Mouse (Mus musculus): Measurements from ENCODE around the gene Gcm1.

Gene Gcm1

GRCm38 (mm10) chr9:78050452-78050970 is 1.2 kb upstream of the Gcm1 start:
- no peak for DNase-seq

- no peak for DNase-seq
Measured at GRCm38 (mm10) chr9:78053821-78054220, 2.1 kb downstream of the Gcm1 start.

GRCm38 (mm10) chr9:78054298-78054697 is 2.6 kb downstream of the Gcm1 start:
- DNase-seq: no peak

- DNase-seq: no peak
Measured at GRCm38 (mm10) chr9:78059525-78060120, 7.9 kb downstream of the Gcm1 start.

- DNase-seq: peak; percentile 56
Measured at GRCm38 (mm10) chr9:78062392-78062791, 10.7 kb downstream of the Gcm1 start.

- no peak for DNase-seq
Measured at GRCm38 (mm10) chr9:78064121-78064520, 12.4 kb downstream of the Gcm1 start.

- peak; percentile 80 for DNase-seq
Measured at GRCm38 (mm10) chr9:78070496-78070895, 18.8 kb downstream of the Gcm1 start.

- no peak for DNase-seq
Measured at GRCm38 (mm10) chr9:78071626-78072025, 19.9 kb downstream of the Gcm1 start.

- DNase-seq: peak; percentile 76
Measured at GRCm38 (mm10) chr9:78073291-78073690, 21.6 kb downstream of the Gcm1 start.

- DNase-seq: peak; percentile 81
Measured at GRCm38 (mm10) chr9:78073713-78074340, 22.1 kb downstream of the Gcm1 start.

GRCm38 (mm10) chr9:78075256-78075655 is 23.5 kb downstream of the Gcm1 start:
- DNase-seq: peak; percentile 61

- peak; percentile 54 for DNase-seq
Measured at GRCm38 (mm10) chr9:78078240-78078639, 26.5 kb downstream of the Gcm1 start.

- peak; percentile 80 for DNase-seq
Measured at GRCm38 (mm10) chr9:78081835-78082234, 30.1 kb downstream of the Gcm1 start.

GRCm38 (mm10) chr9:78084341-78084740 is 32.6 kb downstream of the Gcm1 start:
- DNase-seq: peak; percentile 70

- peak; percentile 70 for DNase-seq
Measured at GRCm38 (mm10) chr9:78085722-78086287, 34.1 kb downstream of the Gcm1 start.

GRCm38 (mm10) chr9:78087751-78088150 is 36.0 kb downstream of the Gcm1 start:
- peak; percentile 84 for DNase-seq

- peak; percentile 95 for DNase-seq
Measured at GRCm38 (mm10) chr9:78088521-78088920, 36.8 kb downstream of the Gcm1 start.

- peak; percentile 83 for DNase-seq
Measured at GRCm38 (mm10) chr9:78088971-78089370, 37.2 kb downstream of the Gcm1 start.

GRCm38 (mm10) chr9:78089906-78090305 is 38.2 kb downstream of the Gcm1 start:
- DNase-seq: peak; percentile 59

- DNase-seq: peak; percentile 73
Measured at GRCm38 (mm10) chr9:78090596-78090995, 38.9 kb downstream of the Gcm1 start.

- DNase-seq: peak; percentile 83
Measured at GRCm38 (mm10) chr9:78095686-78096085, 44.0 kb downstream of the Gcm1 start.

GRCm38 (mm10) chr9:78096376-78096775 is 44.7 kb downstream of the Gcm1 start:
- DNase-seq: peak; percentile 71

- DNase-seq: peak; percentile 68
Measured at GRCm38 (mm10) chr9:78100956-78101355, 49.2 kb downstream of the Gcm1 start.

GRCm38 (mm10) chr9:78101431-78101830 is 49.7 kb downstream of the Gcm1 start:
- DNase-seq: peak; percentile 86
